Mouse (Mus musculus) right cerebral cortex, postnatal 10 days (tissue): Measurements from ENCODE around the gene Akap7.

ENCODE experiments used
- DNase-seq, 2 experiments: peaks; one replicate each; pipeline ENCODE4 v3.0.0; 2021; ENCODE audit warnings: low spot score in 2 of 2

The Akap7 gene

GRCm38 (mm10) chr10:25297666-25298263, 9.9 kb downstream of the Akap7 start:
- no peak for DNase-seq

DNA sequence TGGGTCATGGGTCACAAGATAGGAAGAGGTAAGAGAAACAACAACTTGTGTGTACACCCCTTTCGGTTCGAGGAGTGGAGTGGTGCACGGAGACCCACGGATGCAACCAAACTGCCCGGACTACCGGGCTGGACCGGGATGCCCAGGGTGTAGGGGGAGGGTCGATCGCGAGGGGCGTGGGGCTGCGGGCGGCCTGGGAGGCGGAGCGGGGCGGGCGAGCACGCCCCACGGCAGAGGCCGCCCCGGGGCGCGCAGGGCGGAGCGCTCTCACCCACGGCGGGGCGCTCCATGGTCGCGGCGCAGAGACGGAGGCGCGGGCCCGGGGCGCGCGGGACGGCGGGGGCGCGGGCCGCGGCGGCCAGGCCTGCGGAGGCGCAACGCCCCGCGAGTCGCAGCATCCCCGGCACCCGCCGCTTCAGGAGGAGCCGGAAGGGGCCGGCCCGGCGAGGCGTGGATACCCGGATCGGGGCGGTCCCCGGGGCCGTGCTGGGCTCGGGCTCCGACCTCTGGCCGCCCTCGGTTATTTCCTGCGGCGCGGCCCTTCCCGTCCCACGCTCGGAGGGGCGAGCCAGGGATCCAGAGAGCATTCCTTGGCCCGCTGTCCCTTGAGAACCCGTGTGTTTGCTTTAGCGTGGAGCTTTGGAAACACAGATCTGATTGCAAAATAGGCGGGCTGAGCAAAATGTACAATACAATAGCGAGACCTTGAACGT, 10.9 kb downstream of the Akap7 start:
- DNase-seq: peak; percentile 86

GRCm38 (mm10) chr10:25296286-25296656, 11.4 kb downstream of the Akap7 start:
- DNase-seq: no peak

GRCm38 (mm10) chr10:25295836-25296235, 11.8 kb downstream of the Akap7 start:
- no peak for DNase-seq

DNA sequence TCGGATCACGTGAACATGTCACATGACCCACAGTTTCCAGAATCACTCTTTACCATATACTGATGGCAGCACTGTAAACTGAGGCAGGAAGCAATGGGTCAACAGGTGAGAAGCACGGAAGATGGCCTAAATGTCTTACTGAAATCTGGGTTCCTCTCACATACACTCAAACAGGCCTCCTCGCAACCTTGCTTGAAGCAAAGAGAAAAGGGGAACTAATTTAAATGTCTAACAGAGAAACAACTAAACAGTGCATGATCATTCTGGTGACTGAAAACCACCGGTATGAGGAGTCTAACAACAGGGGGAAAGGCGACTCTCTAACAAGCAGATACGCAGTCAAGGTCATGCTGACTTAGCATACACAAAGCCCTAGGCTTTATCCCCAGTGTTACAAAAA, 12.7 kb downstream of the Akap7 start:
- DNase-seq: no peak

DNA sequence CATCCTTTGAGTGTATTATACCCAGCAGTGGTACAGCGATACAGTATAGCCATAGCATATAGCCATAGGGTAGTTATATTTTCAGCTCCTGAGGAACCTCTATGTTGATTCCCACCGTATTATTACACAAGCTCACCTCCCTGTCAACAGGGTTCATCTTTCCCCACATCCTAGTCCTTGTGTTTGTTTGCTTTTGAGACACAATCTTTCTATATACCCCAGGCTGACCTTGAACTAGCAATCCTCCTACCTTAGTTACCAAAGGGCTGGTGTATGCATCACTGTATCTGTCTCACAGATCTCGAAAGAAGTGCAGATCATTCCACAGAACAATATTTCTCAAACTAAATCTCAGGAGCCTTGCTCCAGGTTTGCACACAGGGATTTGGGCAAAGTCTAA, 13.9 kb downstream of the Akap7 start:
- DNase-seq: no peak

DNA sequence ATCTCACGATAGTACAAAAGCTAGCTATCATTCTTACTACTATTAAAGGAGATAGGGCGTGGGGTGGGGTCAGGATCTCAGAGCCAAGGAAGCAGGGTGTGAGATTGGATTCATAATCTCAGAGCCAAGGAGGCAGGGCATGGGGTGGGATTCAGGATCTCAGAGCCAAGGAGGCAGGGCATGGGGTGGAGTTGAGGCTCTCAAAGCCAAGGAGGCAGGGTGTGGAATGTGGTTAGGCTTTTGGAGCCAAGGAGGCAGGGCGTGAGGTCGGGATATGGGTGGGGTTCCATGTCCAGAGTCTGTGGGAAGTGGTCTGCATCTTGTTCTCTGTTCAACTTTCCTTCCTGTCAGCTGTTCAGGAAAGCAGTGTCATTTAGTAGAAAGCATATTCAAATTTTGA, 16.6 kb downstream of the Akap7 start:
- no peak for DNase-seq

DNA sequence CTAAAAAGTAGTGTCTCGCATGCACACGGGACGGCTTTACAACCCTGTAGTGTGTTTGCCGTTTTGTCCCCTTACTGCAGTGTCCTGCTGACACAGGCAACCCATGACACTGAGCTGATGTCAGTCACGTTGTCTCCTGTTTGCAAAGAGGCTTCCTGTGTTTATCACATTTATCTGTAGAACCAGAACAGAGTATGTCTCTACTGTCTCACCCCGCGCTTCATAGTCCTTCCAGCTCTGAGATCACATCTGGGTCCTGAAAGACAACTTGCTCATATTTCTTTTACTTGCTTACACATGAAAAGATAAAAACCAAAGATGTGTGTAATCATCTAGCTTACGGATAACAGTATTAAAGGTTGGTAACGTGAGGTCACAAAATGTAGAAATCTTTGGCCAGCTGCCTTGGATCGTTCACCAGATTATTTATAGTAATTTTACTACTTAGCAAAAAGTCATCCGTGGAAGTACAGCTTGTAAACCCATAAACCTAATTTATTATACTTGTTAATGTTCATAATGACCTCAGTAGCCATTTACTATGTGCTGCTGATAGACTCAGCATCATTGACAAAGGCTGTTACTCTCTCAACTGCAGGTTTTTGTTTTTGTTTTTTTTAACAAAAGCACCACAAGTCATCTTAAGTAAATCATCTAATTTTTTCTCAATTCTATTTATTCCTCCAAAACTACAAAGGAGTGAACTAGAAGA, 22.4 kb downstream of the Akap7 start:
- DNase-seq: no peak

DNA sequence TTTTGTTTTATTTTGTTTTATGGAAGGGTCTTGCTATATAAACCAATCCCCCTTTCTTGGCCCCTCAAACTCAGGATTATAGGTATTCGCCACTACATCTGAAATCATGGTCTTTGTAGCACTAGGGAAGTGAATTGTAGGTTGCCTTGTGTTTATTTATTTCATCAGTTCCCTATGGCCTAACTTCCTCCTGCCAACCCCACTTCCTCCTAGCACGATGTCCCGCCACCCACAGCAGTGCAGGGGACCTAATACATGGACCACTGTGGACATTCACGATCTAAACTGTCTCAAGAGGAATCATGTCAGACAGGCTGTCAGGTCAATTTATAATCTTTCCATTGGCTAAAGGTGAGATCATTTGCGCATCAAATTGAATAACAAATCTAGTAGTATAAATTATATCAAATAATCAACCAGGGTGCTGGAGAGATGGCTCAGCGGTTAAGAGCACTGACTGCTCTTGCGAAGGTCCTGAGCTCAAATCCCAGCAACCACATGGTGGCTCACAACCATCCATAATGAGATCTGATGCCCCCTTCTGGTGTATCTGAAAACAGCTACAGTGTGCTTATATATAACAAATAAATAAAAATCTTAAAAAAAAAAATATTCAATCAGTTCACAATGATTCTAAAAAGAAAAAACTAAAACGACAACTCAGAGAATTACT, 23.1 kb downstream of the Akap7 start:
- no peak for DNase-seq

DNA sequence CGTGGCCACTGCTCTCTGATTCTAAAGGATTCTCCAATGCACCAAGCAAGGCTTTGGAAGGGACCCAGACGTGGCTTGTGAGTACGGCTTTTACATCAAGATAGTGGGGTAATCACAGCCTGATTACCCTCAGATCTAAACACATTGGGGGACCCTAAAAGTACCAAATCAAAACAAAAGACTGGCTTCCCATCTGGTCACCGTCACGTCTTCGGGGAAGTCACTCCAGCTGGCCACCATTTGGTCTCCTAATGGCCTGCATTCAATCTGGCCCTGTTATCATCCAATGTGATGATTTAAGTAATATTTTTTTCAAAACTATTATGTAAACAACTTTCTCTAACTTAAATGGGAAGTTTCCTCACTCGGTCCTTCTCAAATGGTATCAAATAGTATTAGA, 24.3 kb downstream of the Akap7 start:
- no peak for DNase-seq

DNA sequence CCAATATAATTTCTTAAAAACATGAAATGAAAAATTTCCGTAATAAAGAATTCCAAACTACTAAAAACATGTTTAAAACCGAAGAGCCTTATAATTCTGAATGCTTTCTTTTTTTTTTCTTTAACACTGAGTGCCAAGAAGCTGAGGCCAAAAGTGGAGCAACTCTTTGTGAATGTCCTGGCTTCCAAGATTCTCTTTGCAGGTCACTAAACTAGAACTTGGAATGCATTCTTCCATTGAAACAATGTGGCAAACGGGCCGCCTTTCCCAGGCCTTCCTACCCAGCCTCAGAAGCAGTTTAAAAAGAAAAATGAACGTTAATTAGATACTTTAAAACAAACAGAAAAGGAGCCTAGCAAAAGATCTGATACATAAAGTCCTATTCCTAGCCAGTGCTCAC, 27.5 kb downstream of the Akap7 start:
- DNase-seq: no peak

GRCm38 (mm10) chr10:25279406-25279805, 28.3 kb downstream of the Akap7 start:
- DNase-seq: no peak

GRCm38 (mm10) chr10:25275492-25275891, 32.2 kb downstream of the Akap7 start:
- no peak for DNase-seq

GRCm38 (mm10) chr10:25274621-25275330, 32.9 kb downstream of the Akap7 start:
- DNase-seq: no peak

- no peak for DNase-seq
These were observed 33.9 kb downstream of the Akap7 start for GRCm38 (mm10) chr10:25273731-25274130.

- no peak for DNase-seq
These were observed 35.9 kb downstream of the Akap7 start for GRCm38 (mm10) chr10:25271756-25272155.

GRCm38 (mm10) chr10:25271207-25271606, 36.5 kb downstream of the Akap7 start:
- DNase-seq: no peak

DNA sequence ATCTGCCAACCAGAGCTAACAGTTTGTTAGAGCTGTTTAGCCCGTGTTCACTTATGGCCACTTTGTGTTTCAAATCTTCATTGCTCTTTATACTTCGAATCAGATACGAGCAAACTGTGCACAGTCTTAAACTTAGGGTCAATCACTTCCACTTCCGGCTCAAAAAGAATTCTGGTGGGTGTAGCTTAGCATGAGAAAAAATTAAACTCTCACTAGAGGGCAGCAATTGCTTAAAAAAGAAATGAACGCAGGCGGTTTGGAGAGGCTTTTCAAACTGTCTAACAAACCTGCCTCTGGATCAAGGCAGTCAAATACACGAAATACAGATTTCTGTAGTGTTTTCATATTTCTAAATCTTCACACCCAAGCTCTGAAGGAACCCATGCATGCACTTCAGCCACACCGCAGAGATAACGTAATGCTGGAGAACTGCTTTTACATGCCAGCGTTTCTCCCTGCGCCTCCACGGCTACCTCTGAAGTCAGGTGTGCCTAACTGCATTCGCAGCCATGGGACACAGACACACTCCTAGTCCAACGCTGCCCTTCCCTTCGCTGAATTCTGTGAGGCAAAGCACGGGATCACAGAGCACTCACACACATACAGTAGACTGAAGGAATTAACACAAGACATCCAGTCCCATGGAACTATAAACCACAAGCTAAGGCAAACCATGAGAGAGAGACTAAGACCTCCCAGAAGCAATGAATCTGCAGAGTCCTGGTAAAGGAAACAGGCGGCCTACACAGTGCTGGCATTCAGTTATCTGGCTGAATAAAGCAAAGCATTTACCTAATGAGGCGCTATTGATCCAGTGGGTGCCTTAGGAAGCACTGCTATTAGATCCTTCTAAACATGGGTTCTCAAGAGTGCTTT, 39.0 kb downstream of the Akap7 start:
- DNase-seq: no peak

DNA sequence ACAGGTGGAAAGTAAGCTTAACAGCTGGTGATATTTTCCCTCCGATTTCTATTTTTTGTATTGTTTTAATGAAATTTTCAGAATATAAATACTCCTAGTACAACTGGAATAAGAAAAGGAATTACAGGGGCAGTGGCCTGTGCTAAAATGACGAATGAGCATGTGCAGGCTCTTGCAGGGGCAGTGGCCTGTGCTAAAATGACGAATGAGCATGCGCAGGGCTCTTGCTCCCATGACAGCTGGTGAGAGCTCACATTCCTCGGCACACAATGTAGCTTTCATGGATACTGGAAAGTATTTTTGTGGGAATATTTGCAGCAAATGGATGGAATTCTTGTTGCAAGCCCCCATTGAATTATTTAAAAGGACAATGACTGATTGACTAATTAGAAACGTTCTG, 46.5 kb downstream of the Akap7 start:
- DNase-seq: no peak

DNA sequence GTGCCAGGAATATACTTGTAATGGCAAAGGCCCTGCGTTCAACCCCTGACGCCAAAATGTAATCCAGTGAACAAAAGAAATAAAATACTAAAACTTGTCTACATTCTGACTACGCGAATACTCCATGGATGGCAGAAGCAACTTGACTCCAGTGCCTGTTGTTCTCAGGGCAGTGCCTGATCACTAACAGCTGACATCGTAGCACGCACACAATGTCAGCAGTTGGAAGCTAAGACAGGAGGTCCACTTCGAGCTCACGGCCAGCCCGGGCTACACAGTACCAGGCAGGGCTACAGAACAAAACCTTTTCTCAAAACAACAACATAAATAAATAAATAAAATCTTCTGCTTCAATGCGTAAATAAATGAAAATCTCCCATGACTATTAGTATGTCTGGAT, 46.9 kb downstream of the Akap7 start:
- DNase-seq: no peak

- no peak for DNase-seq
These were observed 49.5 kb downstream of the Akap7 start for GRCm38 (mm10) chr10:25258171-25258570.
